Mouse (Mus musculus) c-Kit-positive CD71-negative TER-119-negative erythroid progenitor cells, embryonic 14.5 days (primary cell): ENCODE data around the gene Akirin2.
A peak's percentile ranks its signal among the peaks of the same experiment; 100 is the strongest.

Experiments
- DNase-seq: peaks from one replicate; pipeline ENCODE4 v3.0.0-alpha.2; 2013; ENCODE audit warnings: low read depth

The Akirin2 gene

DNA sequence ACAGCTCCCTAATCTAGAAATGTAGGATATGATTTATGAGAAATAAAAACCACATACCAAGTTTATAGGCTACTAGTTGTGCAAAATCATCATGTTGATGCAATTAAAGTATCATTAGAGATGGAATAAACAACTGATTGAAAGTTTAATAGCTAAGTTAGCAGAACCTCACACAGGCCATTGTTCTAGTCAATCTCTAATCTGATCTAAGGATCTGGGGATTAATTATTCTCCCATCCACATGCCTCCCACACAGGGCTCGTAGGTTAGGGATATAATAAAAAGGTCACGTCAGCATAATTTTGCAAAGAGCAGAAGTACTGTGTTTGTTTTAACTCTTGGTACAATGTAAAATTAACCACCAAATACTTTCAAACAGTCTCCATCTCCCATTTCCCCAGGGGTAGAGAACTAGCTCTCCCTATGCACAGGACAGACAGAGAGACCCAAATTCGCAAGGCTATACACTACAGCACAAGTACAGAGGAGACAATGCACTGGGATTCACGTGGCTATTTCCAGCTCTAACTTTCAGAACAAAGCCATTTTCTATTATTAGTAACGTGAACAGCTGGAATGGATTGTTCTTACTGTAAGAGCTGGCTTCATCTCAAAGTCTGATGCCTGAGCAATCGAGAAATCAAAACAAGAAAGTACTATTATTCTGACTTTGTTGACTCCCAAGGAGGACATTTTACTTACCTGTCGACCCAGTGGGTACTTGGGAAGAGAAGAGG is 34.3 kb downstream of the Akirin2 start:
- DNase-seq: no peak

DNA sequence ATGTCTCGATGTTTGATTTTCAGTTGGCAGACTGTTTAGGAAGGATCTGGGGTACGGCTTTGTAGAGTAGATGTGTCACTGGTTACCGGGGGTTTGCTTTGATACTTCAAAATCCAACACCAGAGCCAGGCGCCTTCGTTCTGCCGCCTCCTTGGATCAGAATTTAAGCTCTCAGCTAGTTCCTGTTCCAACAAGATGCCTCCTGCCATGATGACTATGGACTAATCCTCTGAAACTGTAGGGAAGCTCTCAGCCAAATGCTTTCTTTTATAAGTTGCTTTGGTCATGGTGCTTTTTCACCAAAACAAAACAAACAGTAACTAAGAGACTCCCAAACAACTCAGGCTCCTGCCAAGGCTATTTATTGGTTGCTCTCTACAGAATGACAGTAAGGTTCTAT is 52.4 kb downstream of the Akirin2 start:
- no peak for DNase-seq

DNA sequence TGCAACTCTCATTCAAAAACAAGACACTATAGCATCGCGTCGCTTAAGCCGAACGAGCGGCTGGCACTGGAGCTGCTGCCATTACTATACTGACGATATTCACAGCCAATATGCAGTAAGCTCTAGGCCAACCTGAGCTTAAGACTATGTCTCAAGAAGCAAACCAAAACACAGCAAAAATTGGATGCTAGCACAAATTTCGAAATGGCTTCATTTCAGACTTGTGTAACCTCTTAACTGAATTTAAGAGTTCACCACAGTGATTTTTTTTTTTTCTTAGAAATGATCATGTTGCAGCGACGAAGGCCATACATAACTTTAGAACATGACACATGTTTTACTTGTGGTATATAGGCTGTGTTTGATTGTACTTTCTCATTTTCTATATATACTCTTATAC is 55.9 kb downstream of the Akirin2 start:
- no peak for DNase-seq

DNA sequence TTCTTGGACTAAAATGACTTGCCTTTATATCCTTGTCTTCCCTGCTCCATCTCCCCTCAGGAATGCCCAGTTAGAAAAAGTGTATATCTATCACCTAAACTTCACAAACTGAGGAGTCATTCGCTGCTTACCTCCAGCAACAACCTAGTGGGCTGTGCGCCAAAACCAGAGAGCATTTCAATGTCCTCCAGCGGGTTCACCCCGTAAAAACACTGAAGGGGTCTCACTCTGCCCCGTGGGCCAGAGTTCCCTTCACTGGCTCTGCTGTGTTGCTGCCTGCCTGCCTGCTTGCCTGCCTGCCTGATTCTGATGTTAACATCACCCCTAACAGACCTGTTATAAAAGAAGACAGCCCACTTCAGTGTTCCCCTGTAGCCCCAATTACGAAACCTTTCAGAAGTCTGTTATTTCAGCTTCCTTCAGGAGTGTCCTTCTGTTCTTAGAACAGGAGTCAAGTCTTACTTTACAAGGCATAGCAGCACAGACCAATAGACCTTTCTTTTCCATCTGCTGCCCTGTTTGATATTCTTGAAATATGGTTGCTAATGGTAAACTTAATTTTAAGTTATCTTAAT is 62.9 kb downstream of the Akirin2 start:
- DNase-seq: peak; percentile 7

- DNase-seq: peak; percentile 86
Measured at GRCm38 (mm10) chr4:34614630-34615094, 63.9 kb downstream of the Akirin2 start, which contains the start of the genes Orc3 and Rars2. TSS of gene Orc3 (minus strand) at chr4:34614944. TSS of gene Rars2 (plus strand) at chr4:34614957.

DNA sequence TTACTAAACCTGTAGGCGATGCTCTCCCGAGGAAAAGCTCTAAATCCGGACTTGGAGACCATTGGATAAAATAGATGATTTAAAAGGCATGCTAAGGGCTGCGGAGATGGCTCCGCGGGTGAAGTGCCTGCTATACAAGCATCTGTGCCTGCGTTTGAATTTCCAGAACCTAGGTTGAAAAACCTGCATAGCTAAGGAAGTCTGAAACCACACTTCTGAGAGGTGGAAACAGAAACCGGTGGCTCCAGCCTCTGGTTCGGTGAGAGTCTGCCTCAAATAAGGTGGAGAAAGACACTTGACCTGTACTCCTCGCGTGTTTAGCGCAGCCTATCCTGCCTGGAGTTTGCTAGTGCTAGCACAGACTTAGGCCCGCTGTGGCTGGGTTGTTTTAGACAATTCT is 64.6 kb downstream of the Akirin2 start:
- DNase-seq: peak; percentile 5

GRCm38 (mm10) chr4:34616146-34616545 is 65.4 kb downstream of the Akirin2 start:
- DNase-seq: no peak
